Mouse (Mus musculus) gastrocnemius, postnatal 25 days (tissue): ENCODE measurements around the gene Ids. TPM values are rescaled to one million over a fixed set of nuclear protein-coding genes. Genes with fewer than 3 reads are reported as not detected.
A peak's percentile ranks its signal among the peaks of the same experiment; 100 is the strongest.
"Not testable (repeated sequence)": the region's sequence is repeated elsewhere in the genome, so short reads cannot be mapped to it uniquely, and the experiment has no call there.

Experiments
- DNase-seq: peaks from one replicate; pipeline ENCODE4 v3.0.0; 2022
- long read RNA-seq, 2 experiments: library from polyadenylated mRNA; stranded (forward); transcript quantifications; one replicate each; pipeline ENCODE4 v2.0.0; 2021
- total RNA-seq, 2 experiments: library from RNA; stranded (reverse); gene quantifications; 1 replicate in 1 of 2; 2 replicates in 1 of 2; pipeline ENCODE4 v1.2.3; 2021

Gene Ids
- 10 to 100 TPM; 12.4 to 15.2 TPM for total RNA-seq
- long read RNA-seq, experiment 1, partial matches to known transcripts = 0 of 2 reads
- long read RNA-seq, experiment 1, other reads (novel, unspliced or antisense) = 2 of 2 reads
- long read RNA-seq, experiment 2, full-length matches to known transcripts = 1 of 2 reads
- long read RNA-seq, experiment 2, partial matches to known transcripts = 0 of 2 reads
- long read RNA-seq, experiment 2, other reads (novel, unspliced or antisense) = 1 of 2 reads

DNA sequence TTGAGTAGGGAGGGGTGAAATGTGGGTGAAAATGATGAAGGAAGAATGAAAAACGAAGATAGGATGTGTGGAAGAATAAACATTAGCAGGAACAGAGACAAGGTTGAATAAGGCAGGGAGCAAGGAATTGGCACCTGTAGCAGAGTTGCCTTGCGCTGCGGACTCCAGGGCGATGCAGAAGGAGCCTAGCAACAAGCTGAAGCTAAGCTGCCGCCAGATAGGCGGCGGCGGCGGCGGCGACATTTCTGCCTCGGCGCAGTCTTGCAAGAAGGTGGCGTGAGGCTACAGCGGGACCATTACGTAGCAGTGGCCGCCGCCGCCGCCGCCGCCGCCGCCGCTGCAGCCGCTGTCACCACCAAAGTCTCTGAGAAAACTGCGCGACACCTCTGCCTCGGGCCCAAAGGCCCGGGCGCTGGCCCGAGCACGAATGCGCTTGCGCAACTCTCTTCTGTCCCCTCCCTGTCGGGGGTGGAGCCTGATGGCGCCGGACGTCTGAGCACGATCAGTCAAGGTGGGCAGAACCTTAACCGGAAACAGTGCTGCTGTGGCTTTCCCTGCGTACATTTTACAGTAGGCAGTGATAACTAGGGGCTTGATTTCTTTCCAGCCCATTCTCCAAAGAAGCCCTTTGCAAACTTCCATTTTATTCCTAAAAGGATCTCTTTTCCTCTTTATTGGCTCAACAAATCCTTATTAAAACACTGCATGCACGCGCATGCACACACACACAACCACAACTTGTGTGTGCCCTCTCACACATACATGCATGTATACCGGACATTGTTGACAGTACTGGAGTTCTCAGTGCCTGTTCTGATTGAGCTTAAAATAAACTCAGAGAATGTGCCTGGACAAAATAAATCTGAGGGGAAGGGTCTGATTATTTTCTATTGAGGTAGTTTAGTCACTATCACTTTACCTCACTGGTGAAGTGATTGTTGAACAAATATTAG is at the start of gene Ids:
Gene Ids, minus strand, starts transcription at position 424 of the 953 bp plus-strand sequence.
- peak; percentile 79 for DNase-seq

GRCm38 (mm10) chrX:70392636-70393035 is 27.8 kb upstream of the Ids start:
- DNase-seq = not testable (repeated sequence)

- DNase-seq = peak; percentile 15
These were observed 21.1 kb upstream of the Ids start for GRCm38 (mm10) chrX:70385962-70386351.

GRCm38 (mm10) chrX:70385276-70385961 is 20.5 kb upstream of the Ids start, which contains the start of gene 1110012L19Rik:
Gene 1110012L19Rik, plus strand, starts transcription at chrX:70385877.
- DNase-seq = peak; percentile 71

DNA sequence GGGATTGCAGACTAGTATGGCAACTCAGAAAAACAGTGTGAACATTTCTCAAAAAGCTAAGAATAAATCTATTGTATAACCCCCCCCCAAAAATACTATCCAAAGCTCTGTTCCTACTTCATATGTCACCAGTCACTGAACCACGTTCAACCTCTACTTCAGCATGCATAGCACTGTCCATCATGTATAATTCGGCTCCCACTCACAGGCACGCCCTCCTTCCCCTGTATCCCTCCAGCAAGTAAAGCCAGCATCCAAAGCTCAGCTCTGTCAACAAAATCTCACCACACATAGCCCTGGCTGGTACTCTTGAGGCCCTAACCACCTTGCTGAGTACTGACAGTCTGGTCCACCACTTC is 20.0 kb upstream of the Ids start:
- DNase-seq = no peak

GRCm38 (mm10) chrX:70374469-70375110 is 9.7 kb upstream of the Ids start:
- not testable (repeated sequence) for DNase-seq

- not testable (repeated sequence) for DNase-seq
These were observed 4.9 kb upstream of the Ids start for GRCm38 (mm10) chrX:70369758-70370157.

- DNase-seq = no peak
These were observed 682 bp downstream of the Ids start for GRCm38 (mm10) chrX:70364202-70364601.

- no peak for DNase-seq
These were observed 1.4 kb downstream of the Ids start for GRCm38 (mm10) chrX:70363446-70363845.

GRCm38 (mm10) chrX:70362985-70363384 is 1.9 kb downstream of the Ids start:
- no peak for DNase-seq

DNA sequence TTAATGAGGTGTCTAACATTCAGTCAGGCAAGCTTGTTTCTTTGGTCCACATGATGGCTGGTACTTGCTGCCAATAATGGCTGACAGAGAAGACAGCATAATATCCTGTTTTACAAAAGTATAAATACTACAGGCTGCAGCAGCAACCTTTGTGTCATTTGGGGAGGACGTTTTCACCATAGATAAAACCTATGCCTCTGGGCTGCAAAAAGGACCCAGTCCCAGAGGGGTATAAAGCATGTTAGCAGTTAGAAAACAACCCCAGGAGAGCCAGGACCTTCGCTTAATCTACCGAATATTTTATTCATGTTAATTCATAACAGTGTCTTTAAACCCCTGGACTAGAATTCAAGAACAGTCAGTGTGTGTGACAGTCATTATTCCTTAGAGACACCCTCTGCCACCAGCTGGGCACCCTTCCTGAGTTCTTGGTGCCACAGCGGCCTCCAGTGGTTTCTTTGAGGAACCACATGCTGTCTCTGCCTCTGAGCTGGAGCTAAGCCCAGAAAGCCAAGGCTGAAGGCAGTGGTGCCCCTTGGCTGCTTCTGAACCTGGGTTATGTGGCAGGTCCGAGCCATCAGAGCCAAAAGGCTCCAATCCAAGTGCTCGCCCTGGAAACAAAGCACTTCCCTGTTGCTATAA is 34.6 kb downstream of the Ids start:
- DNase-seq = peak; percentile 31

- DNase-seq = no peak
These were observed 36.2 kb downstream of the Ids start for GRCm38 (mm10) chrX:70328530-70329143.

DNA sequence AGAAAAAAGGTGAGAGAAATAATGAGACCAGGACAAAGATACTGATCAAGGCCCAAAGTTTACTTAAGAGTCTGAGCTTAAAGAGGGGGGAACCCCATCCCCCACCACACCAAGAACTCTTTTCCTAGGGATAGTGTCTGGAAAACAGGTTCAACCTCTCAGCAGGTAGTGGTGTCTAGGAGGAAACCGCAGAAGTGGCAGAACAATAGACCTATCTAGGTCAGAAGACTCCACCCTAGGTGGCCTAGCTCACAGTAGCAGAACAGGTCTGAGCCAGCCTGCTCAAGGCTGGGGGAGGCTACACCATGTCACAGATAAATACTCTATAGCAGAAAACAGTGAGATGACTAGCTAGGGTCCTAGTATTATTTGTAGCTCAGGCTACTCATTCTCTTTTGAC is 37.2 kb downstream of the Ids start:
- no peak for DNase-seq

GRCm38 (mm10) chrX:70319254-70319653 is 45.6 kb downstream of the Ids start:
- DNase-seq = no peak

DNA sequence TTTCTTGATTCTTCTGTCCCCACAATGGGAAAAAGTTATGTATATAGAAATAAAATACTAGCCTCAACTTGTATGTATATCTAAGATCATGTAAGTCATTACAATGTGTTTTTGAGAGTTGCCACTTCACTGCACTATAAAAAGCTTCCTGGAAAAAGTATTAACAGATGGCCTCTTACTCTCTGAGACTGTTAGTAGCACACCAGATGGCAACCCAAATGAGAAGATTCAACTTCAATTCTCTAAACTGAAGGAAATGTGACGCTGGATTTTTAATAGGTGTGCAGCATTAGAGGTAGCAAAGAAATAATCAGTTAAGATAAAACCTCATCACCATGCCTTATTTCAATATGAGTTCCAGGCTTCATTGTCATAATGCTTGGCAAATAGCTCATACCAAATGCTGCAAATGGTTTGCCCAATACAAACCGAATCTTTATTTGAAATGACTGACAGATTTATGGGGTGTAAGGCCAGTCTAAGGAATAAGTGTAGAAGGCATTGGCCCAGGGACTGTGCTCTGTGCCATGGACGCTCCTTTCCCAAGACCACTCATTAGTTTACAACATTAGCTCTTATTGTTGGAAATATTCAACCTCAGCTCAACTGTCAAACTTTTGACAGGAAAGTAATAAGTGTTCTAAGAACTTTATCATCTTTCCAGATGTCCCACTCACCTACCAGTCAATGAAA is 49.8 kb downstream of the Ids start:
- no peak for DNase-seq

Other genes starting within 250 kb of the Ids start
- 10 to 100 TPM; 12.8 to 17.4 TPM for gene 1110012L19Rik, start 20.8 kb upstream of the Ids start, total RNA-seq
- gene Tmem185a, start 112.1 kb upstream of the Ids start, total RNA-seq = 10 to 100 TPM; 34.5 to 34.9 TPM